Comparison of ENCODE assay signal across 8 mouse cellular contexts in genomic region chr10:128410560-128410845, GRCm38 (mm10). TPM values are rescaled to one million over a fixed set of nuclear protein-coding genes. Genes with fewer than 3 reads are reported as not detected.
A peak's percentile ranks its signal among the peaks of the same experiment; 100 is the strongest.
DNase-seq lines count a peak whose midpoint lies in the region; ATAC-seq and TF ChIP-seq lines count a peak whose summit lies in the region.

No protein-coding gene starts in this region.

- H3K4me2 ChIP-seq in hindbrain, embryonic 14.5 days (replicated peaks): peak overlapping the region; percentile 91
- peak overlapping the region; percentile 98 for H3K4me2 ChIP-seq in midbrain, embryonic 14.5 days (ENCODE audit: low read length)

- H3K4me3 ChIP-seq in left cerebral cortex, adult 2 months: peak overlapping the region; percentile 91
- H3K4me3 ChIP-seq in bone marrow, adult 2 months (replicated peaks; ENCODE audit: control insufficient read depth, low read depth, low read length): peak overlapping the region; percentile 32
- peak overlapping the region; percentile 70 for H3K4me3 ChIP-seq in hindbrain, embryonic 14.5 days (replicated peaks; ENCODE audit: low read length)
- peak overlapping the region; percentile 97 for H3K4me3 ChIP-seq in midbrain, embryonic 14.5 days (replicated peaks; ENCODE audit: low read depth, low read length)

- peak overlapping the region; percentile 78 for H3K9ac ChIP-seq in hindbrain, embryonic 14.5 days
- peak overlapping the region; percentile 84; the same call in 1 of the 2 replicates for H3K9ac ChIP-seq in midbrain, embryonic 14.5 days (replicated peaks; ENCODE audit: low read length)

- TF ChIP-seq CTCF in left cerebral cortex, adult 2 months (IDR thresholded peaks at IDR 0.05): no peak
- TF ChIP-seq CTCF in bone marrow, adult 2 months (IDR thresholded peaks at IDR 0.05; ENCODE audit: control insufficient read depth, insufficient read depth, low read length): no peak

- H3K27ac ChIP-seq in left cerebral cortex, adult 2 months: peak overlapping the region; percentile 95
- peak overlapping the region; percentile 31 for H3K27ac ChIP-seq in bone marrow, adult 2 months (ENCODE audit: control insufficient read depth, insufficient read depth, low read depth, low read length, poor library complexity)
- H3K27ac ChIP-seq in hindbrain, embryonic 14.5 days: peak overlapping the region; percentile 92
- H3K27ac ChIP-seq in midbrain, embryonic 14.5 days (replicated peaks; ENCODE audit: low read depth, low read length): peak overlapping the region; percentile 88; the same call in 1 of the 2 replicates

- no peaks in the 10 kb centered on the region for H3K9me3 ChIP-seq in hindbrain, embryonic 14.5 days (ENCODE audit: control insufficient read depth, low read length)
- no peaks in the 10 kb centered on the region for H3K9me3 ChIP-seq in midbrain, embryonic 14.5 days (ENCODE audit: control insufficient read depth, low read length)

- peaks cover 38% of the 10 kb centered on the region for H3K36me3 ChIP-seq in hindbrain, embryonic 14.5 days (replicated peaks; ENCODE audit: control insufficient read depth, insufficient read depth)
- H3K36me3 ChIP-seq in midbrain, embryonic 14.5 days (ENCODE audit: control insufficient read depth, insufficient read depth, low read length): peaks cover 30% of the 10 kb centered on the region

- intact Hi-C loops in left cerebral cortex, adult 2 months (cut with DNase I): no loop called here
- intact Hi-C loops in left cerebral cortex, postnatal 4 days (cut with DNase I): loop anchor here (5.0 kb wide), 1 partner anchor 47 kb away; the partner anchor contains the start of gene Smarcc2
- intact Hi-C loops in left cerebral cortex, postnatal 14 days (cut with DNase I): loop anchor here (2.0 kb wide), 1 partner anchor 48 kb away; the partner anchor contains the start of gene Smarcc2

- WGBS in bone marrow, adult 2 months: 8% methylated on average over 4 of the region's 4 CpGs
- 25% methylated on average over 4 of the region's 4 CpGs for WGBS in hindbrain, embryonic 14.5 days
- 28% methylated on average over 4 of the region's 4 CpGs for WGBS in midbrain, embryonic 14.5 days

- TF ChIP-seq POLR2A in bone marrow, adult 2 months (IDR thresholded peaks at IDR 0.05; ENCODE audit: borderline replicate concordance, control insufficient read depth, low read depth, low read length): no peak

- no peaks in the 10 kb centered on the region for H3K27me3 ChIP-seq in hindbrain, embryonic 14.5 days (ENCODE audit: control insufficient read depth, insufficient read depth, low read length)
- no peaks in the 10 kb centered on the region for H3K27me3 ChIP-seq in midbrain, embryonic 14.5 days (ENCODE audit: control insufficient read depth, insufficient read depth, low read length)

- ATAC-seq in hindbrain, embryonic 14.5 days (ENCODE audit: low FRiP score): no peak
- ATAC-seq in midbrain, embryonic 14.5 days (ENCODE audit: low FRiP score, low TSS enrichment): no peak

- peaks cover 4% of the 10 kb centered on the region; the same call in 1 of the 2 replicates for H3K4me1 ChIP-seq in bone marrow, adult 2 months (ENCODE audit: control insufficient read depth, insufficient read depth, low read length)
- peaks cover 39% of the 10 kb centered on the region for H3K4me1 ChIP-seq in hindbrain, embryonic 14.5 days (replicated peaks; ENCODE audit: control insufficient read depth, insufficient read depth, low read length)
- H3K4me1 ChIP-seq in midbrain, embryonic 14.5 days (ENCODE audit: control insufficient read depth, insufficient read depth, low read length): peaks cover 25% of the 10 kb centered on the region

- DNase-seq in left cerebral cortex, adult 2 months (ENCODE audit: extremely low spot score in 1 of 2, low spot score in 2 of 2): no peak
- DNase-seq in left cerebral cortex, postnatal 4 days: no peak
- no peak for DNase-seq in hindbrain, embryonic 14.5 days (ENCODE audit: low spot score)
- DNase-seq in midbrain, embryonic 14.5 days: no peak
- no peak for DNase-seq in right cerebral cortex, adult 18-20 months
- DNase-seq in layer of hippocampus, adult 9-11 months: no peak
- DNase-seq in left cerebral cortex, postnatal 14 days (ENCODE audit: low spot score in 2 of 2): no peak

RNA-seq across cellular contexts. Expression of gene Nabp2, which starts 0.8 kb away (rescaled TPM):
- 10 to 100 TPM; 87.0 to 91.1 TPM for total RNA-seq in left cerebral cortex, adult 2 months (2021)
- total RNA-seq in left cerebral cortex, postnatal 4 days (2021): 10 to 100 TPM; 95.1 to 99.1 TPM
- 26.4 and 40.0 TPM in 2 replicates for polyA plus RNA-seq in bone marrow, adult 2 months (2011; ENCODE audit: insufficient read depth, insufficient read length, low replicate concordance, missing spikeins)
- polyA plus RNA-seq in hindbrain, embryonic 14.5 days (2014; fragmentation: Nextera tagmentation; extraction: Ambion mirVana): 134 and 140 TPM in 2 replicates
- 142 and 144 TPM in 2 replicates for polyA plus RNA-seq in midbrain, embryonic 14.5 days (2014; fragmentation: Nextera tagmentation; extraction: Ambion mirVana)
- total RNA-seq in left cerebral cortex, postnatal 14 days (2021): 10 to 100 TPM; 88.3 to 92.5 TPM

RNA-seq across cellular contexts. Expression of gene Rnf41, which starts 1.0 kb away (rescaled TPM):
- total RNA-seq in left cerebral cortex, adult 2 months (2021): 10 to 100 TPM; 74.0 to 76.6 TPM
- 10 to 100 TPM; 92.0 to 94.7 TPM for total RNA-seq in left cerebral cortex, postnatal 4 days (2021)
- polyA plus RNA-seq in bone marrow, adult 2 months (2011; ENCODE audit: insufficient read depth, insufficient read length, low replicate concordance, missing spikeins): 8.5 and 17.3 TPM in 2 replicates
- polyA plus RNA-seq in hindbrain, embryonic 14.5 days (2014; fragmentation: Nextera tagmentation; extraction: Ambion mirVana): 70.9 and 83.7 TPM in 2 replicates
- 80.3 and 96.2 TPM in 2 replicates for polyA plus RNA-seq in midbrain, embryonic 14.5 days (2014; fragmentation: Nextera tagmentation; extraction: Ambion mirVana)
- 10 to 100 TPM; 75.0 to 77.2 TPM for total RNA-seq in left cerebral cortex, postnatal 14 days (2021)

RNA-seq across cellular contexts. Expression of gene Slc39a5, which starts 9.5 kb away (rescaled TPM):
- not detected for total RNA-seq in left cerebral cortex, adult 2 months (2021)
- total RNA-seq in left cerebral cortex, postnatal 4 days (2021): under 1 TPM; 0.40 to 0.42 TPM
- not detected in 2 replicates for polyA plus RNA-seq in bone marrow, adult 2 months (2011; ENCODE audit: insufficient read depth, insufficient read length, low replicate concordance, missing spikeins)
- 0.22 TPM in 1 of 2 replicates, not detected in the other for polyA plus RNA-seq in hindbrain, embryonic 14.5 days (2014; fragmentation: Nextera tagmentation; extraction: Ambion mirVana)
- polyA plus RNA-seq in midbrain, embryonic 14.5 days (2014; fragmentation: Nextera tagmentation; extraction: Ambion mirVana): not detected in 2 replicates
- 1 to 10 TPM in 1 of 2 experiments, not detected in 1; 1.0 TPM for total RNA-seq in left cerebral cortex, postnatal 14 days (2021)

RNA-seq across cellular contexts. Expression of gene Ankrd52, which starts 33.6 kb away (rescaled TPM):
- 10 to 100 TPM; 60.8 to 63.9 TPM for total RNA-seq in left cerebral cortex, adult 2 months (2021)
- 10 to 100 TPM; 84.9 to 85.5 TPM for total RNA-seq in left cerebral cortex, postnatal 4 days (2021)
- polyA plus RNA-seq in bone marrow, adult 2 months (2011; ENCODE audit: insufficient read depth, insufficient read length, low replicate concordance, missing spikeins): 14.5 and 17.1 TPM in 2 replicates
- 13.0 and 15.4 TPM in 2 replicates for polyA plus RNA-seq in hindbrain, embryonic 14.5 days (2014; fragmentation: Nextera tagmentation; extraction: Ambion mirVana)
- 13.3 and 14.1 TPM in 2 replicates for polyA plus RNA-seq in midbrain, embryonic 14.5 days (2014; fragmentation: Nextera tagmentation; extraction: Ambion mirVana)
- 10 to 100 TPM; 80.3 to 84.3 TPM for total RNA-seq in left cerebral cortex, postnatal 14 days (2021)

RNA-seq across cellular contexts. Expression of gene Coq10a, which starts 41.7 kb away (rescaled TPM):
- total RNA-seq in left cerebral cortex, adult 2 months (2021): 10 to 100 TPM; 53.0 to 54.6 TPM
- 10 to 100 TPM; 57.7 to 58.1 TPM for total RNA-seq in left cerebral cortex, postnatal 4 days (2021)
- polyA plus RNA-seq in bone marrow, adult 2 months (2011; ENCODE audit: insufficient read depth, insufficient read length, low replicate concordance, missing spikeins): 10.7 and 22.9 TPM in 2 replicates
- polyA plus RNA-seq in hindbrain, embryonic 14.5 days (2014; fragmentation: Nextera tagmentation; extraction: Ambion mirVana): 50.8 and 54.2 TPM in 2 replicates
- polyA plus RNA-seq in midbrain, embryonic 14.5 days (2014; fragmentation: Nextera tagmentation; extraction: Ambion mirVana): 50.5 and 53.0 TPM in 2 replicates
- 10 to 100 TPM; 72.0 to 74.4 TPM for total RNA-seq in left cerebral cortex, postnatal 14 days (2021)

Comparison
In these comparisons a context has a peak if more than half of its experiments do, and no peak if none do; other contexts are left out.
1. H3K27ac ChIP-seq: peak in every context shown above with its lines; median percentile 95 in left cerebral cortex, adult 2 months; 92 in hindbrain, embryonic 14.5 days; 88 in midbrain, embryonic 14.5 days; 31 in bone marrow, adult 2 months.
2. H3K4me3 ChIP-seq: peak in every context shown above with its lines; median percentile 97 in midbrain, embryonic 14.5 days; 91 in left cerebral cortex, adult 2 months; 70 in hindbrain, embryonic 14.5 days; 32 in bone marrow, adult 2 months.